Mouse (Mus musculus) midbrain, embryonic 13.5 days (tissue): ENCODE data around the gene Grip1. TPM values are rescaled to one million over a fixed set of nuclear protein-coding genes. Genes with fewer than 3 reads are reported as not detected.

Source experiments
- ATAC-seq: fragments of 200-750 bp; cut with Nextera tagmentation; 2 replicates; pipeline ENCODE4 v1.8.0; 2017; ENCODE audit warnings: mild to moderate bottlenecking, moderate TSS enrichment, moderate library complexity
- H3K27ac ChIP-seq: fragments of 300-500 bp; sonication (generic); 2 replicates; pipeline ENCODE4 v1.5.1; 2015; ENCODE audit warnings: inconsistent platforms, mild to moderate bottlenecking, moderate library complexity
- H3K27me3 ChIP-seq: fragments of 300-500 bp; sonication (generic); 2 replicates; pipeline ENCODE4 v1.6.1; 2015; ENCODE audit warnings: mild to moderate bottlenecking, inconsistent platforms
- H3K36me3 ChIP-seq: fragments of 300-500 bp; sonication (generic); 2 replicates; pipeline ENCODE4 v1.6.1; 2015; ENCODE audit warnings: mild to moderate bottlenecking, inconsistent platforms
- H3K4me1 ChIP-seq: fragments of 300-500 bp; sonication (generic); replicated peaks from 2 replicates; pipeline ENCODE4 v1.6.1; 2015; ENCODE audit warnings: inconsistent platforms
- H3K4me2 ChIP-seq: fragments of 300-500 bp; sonication (generic); replicated peaks from 2 replicates; pipeline ENCODE4 v1.6.1; 2015; ENCODE audit warnings: moderate library complexity, mild to moderate bottlenecking, inconsistent platforms
- H3K4me3 ChIP-seq: fragments of 300-500 bp; sonication (generic); replicated peaks from 2 replicates; pipeline ENCODE4 v1.5.1; 2015; ENCODE audit warnings: mild to moderate bottlenecking, inconsistent platforms
- H3K9ac ChIP-seq: fragments of 300-500 bp; sonication (generic); replicated peaks from 2 replicates; pipeline ENCODE4 v1.6.1; 2015; ENCODE audit warnings: mild to moderate bottlenecking, inconsistent platforms
- H3K9me3 ChIP-seq: fragments of 300-500 bp; sonication (generic); 2 replicates; pipeline ENCODE4 v1.6.1; 2016; ENCODE audit warnings: mild to moderate bottlenecking, inconsistent platforms
- WGBS: fragments of 180-500 bp; shearing (Covaris S2); methylation state at CpG from one replicate; pipeline ENCODE4 v1.1.7; 2015; 5-methylcytosine and 5-hydroxymethylcytosine counted together
- polyA plus RNA-seq: library from polyadenylated mRNA; unstranded; fragments of >200 nt; fragmentation: Nextera tagmentation; extraction: Ambion mirVana; gene quantifications from 2 replicates; pipeline ENCODE4 v1.2.1, GENCODE M21; 2015

Grip1 gene
- polyA plus RNA-seq, 1 experiment from 2014 or later: 14.4 TPM

DNA sequence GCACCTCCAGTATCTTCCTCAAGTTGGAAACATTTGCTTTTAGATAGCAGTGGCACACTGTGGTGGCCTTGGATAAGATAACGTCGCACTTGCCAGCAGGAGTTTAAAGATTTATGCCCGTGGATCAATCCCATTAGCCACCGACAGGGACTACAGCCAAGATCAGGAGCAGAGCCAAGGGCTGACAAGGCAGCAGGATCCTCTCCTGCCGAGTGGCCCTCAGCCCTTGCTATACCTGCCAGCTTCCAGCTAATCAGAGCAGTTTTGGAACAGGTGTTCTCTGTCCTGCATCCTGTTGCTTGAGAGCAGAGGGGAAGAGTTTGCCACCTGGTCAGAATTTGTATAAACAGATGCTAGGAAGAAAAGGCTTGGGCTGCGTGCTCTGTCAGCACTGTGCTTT lies 348.8 kb downstream of the Grip1 start:
- H3K27me3 ChIP-seq: no peaks in the 10 kb centered on the region
- H3K4me3 ChIP-seq: no peak overlapping the region
- no peak overlapping the region for H3K4me2 ChIP-seq
- no peak overlapping the region for H3K27ac ChIP-seq
- no peak overlapping the region for H3K9ac ChIP-seq
- H3K9me3 ChIP-seq: no peaks in the 10 kb centered on the region
- no peak for ATAC-seq
- H3K36me3 ChIP-seq: no peaks in the 10 kb centered on the region
- peaks cover 25% of the 10 kb centered on the region for H3K4me1 ChIP-seq
- 63% methylated on average over 6 of the region's 6 CpGs for WGBS

DNA sequence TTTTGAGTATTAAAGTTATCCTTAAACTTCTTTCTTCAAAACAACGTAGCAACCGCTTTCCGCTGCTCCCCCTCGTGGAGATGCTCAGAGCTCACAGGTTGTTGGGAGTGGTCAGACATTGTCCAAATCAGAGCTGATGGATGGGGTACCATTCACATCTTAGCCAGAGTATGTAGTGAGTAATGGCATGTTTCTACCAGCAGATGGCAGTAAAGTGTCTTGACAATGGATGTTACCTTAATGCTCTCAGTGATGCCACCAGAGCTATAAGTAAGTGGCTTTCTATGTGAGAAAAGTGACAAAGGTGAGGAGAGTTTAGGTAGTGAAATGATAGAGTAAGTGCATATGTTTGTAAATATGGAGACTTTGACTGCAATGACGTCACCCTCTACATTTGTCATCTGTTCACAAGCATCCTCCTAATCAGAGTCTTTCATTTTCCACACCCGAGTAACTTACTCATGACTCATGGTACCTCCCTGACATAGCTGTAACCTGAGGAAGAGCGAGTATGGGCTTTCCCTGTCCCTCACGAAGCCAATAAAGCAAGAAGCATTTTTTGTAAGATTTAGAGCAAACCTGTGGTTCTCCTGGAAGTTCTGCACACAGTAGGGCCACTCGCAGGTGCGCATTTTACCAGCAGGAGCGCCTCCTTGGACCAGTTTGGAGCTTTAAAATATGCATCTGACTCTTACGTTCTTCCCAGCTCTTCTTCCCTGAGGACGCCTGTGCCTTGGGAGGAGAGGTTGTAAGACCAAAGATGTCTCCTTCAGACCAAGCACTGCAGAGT lies 350.2 kb downstream of the Grip1 start:
- Histone ChIP-seq H3K9me3 (no peaks in the 10 kb centered on the region), H3K4me3 (no peak overlapping the region), H3K27ac (no peak overlapping the region), H3K4me1 (peaks cover 25% of the 10 kb centered on the region), H3K27me3 (no peaks in the 10 kb centered on the region), H3K4me2 (no peak overlapping the region), H3K9ac (no peak overlapping the region), H3K36me3 (no peaks in the 10 kb centered on the region)
- peak; percentile 73 for ATAC-seq
- 61% methylated on average over 13 of the region's 13 CpGs for WGBS

DNA sequence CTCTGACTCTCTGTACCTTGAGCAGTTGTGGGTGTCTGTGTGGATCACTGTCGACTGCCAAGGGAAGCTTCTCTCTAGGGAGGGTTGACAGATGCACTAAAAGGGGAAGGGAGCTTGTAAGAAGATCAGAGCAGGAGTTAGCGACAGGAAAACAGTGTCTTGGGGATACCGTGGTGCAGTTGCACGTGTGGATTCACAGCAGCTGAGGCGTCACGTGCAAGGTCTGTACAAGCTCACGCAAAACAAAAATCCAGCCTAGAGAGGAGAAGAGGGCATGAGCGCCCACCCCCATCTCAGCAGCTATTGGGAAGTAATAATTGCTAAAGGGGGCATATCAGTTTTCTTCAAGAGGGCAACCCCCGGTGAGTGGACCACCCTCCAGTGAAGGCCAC lies 350.8 kb downstream of the Grip1 start:
- peaks cover 25% of the 10 kb centered on the region for H3K4me1 ChIP-seq
- no peak overlapping the region for H3K4me2 ChIP-seq
- H3K9me3 ChIP-seq: no peaks in the 10 kb centered on the region
- no peak overlapping the region for H3K27ac ChIP-seq
- H3K4me3 ChIP-seq: no peak overlapping the region
- ATAC-seq: no peak
- no peaks in the 10 kb centered on the region for H3K36me3 ChIP-seq
- WGBS: 87% methylated on average over 9 of the region's 9 CpGs
- no peak overlapping the region for H3K9ac ChIP-seq
- no peaks in the 10 kb centered on the region for H3K27me3 ChIP-seq

DNA sequence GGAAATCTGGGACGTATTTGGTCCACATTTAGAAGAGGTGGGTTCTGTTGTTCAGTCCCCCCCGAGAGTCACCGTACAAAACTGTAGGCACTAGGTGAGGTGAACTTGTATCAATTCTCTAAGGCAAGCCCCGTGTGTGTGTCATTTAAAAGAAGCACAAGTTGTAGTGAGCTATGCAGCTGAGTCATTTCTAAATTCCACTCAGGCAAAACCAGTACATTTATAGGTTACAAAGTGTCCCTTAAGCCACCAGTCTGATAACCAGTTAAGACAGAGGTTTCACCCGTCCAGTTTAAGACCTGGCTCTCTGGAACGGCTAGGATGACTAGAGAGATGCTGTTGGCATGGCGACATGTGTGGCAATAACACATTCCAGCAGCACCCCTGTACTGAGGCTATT lies 351.5 kb downstream of the Grip1 start:
- WGBS: 83% methylated on average over 7 of the region's 7 CpGs
- H3K4me1 ChIP-seq: peaks cover 25% of the 10 kb centered on the region
- H3K9me3 ChIP-seq: no peaks in the 10 kb centered on the region
- H3K27ac ChIP-seq: no peak overlapping the region
- H3K4me2 ChIP-seq: no peak overlapping the region
- H3K27me3 ChIP-seq: no peaks in the 10 kb centered on the region
- H3K4me3 ChIP-seq: no peak overlapping the region
- no peak for ATAC-seq
- H3K9ac ChIP-seq: no peak overlapping the region
- H3K36me3 ChIP-seq: no peaks in the 10 kb centered on the region

DNA sequence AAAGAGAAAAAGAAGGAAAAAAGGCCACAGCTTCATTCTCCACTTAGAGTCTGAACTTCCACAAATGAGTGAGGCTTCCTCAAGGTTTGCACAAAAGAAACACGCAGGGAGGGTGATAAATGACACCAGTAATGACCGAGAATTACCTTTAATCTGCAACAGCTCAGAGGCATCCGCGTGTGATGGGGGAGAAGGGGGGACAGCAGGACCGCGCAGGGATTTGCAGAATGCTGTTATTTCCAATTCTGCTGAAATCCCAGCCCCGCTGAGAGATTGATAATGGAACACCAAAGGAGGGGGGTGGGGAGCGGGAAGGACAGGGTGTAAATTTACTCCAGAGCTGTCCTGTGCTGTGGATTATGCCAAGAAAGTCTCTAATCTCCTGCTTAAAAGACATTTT lies 352.5 kb downstream of the Grip1 start:
- no peak overlapping the region for H3K4me3 ChIP-seq
- peaks cover 25% of the 10 kb centered on the region for H3K4me1 ChIP-seq
- H3K27ac ChIP-seq: peak overlapping the region; percentile 36
- H3K9me3 ChIP-seq: no peaks in the 10 kb centered on the region
- H3K36me3 ChIP-seq: no peaks in the 10 kb centered on the region
- peak; percentile 48 for ATAC-seq
- no peak overlapping the region for H3K4me2 ChIP-seq
- H3K9ac ChIP-seq: no peak overlapping the region
- WGBS: 19% methylated on average over 8 of the region's 8 CpGs
- H3K27me3 ChIP-seq: no peaks in the 10 kb centered on the region

DNA sequence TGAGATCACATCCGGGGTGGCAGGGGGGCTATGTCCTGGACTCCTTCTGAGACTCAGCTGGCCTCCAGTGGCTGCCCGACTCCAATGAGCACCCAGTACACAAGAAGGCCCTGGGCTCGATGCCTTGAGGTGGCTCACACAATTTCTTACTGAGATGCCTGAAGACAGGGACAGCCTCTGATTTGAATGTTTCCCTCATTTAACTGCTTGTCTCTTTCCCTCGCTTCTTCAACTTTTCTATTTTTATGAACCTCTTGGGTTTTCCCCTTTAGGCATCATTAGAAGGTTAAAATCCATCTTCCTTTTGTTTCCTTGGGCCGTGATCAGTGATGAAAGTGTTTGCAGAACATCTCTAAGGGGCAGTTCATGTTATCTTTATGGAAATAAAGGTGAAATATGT lies 354.8 kb downstream of the Grip1 start:
- Histone ChIP-seq H3K9ac (no peak overlapping the region), H3K4me3 (no peak overlapping the region), H3K27ac (no peak overlapping the region), H3K4me1 (peaks cover 19% of the 10 kb centered on the region), H3K27me3 (no peaks in the 10 kb centered on the region), H3K9me3 (no peaks in the 10 kb centered on the region), H3K36me3 (no peaks in the 10 kb centered on the region), H3K4me2 (no peak overlapping the region)
- ATAC-seq: no peak
- WGBS: 90% methylated on average over 5 of the region's 5 CpGs

DNA sequence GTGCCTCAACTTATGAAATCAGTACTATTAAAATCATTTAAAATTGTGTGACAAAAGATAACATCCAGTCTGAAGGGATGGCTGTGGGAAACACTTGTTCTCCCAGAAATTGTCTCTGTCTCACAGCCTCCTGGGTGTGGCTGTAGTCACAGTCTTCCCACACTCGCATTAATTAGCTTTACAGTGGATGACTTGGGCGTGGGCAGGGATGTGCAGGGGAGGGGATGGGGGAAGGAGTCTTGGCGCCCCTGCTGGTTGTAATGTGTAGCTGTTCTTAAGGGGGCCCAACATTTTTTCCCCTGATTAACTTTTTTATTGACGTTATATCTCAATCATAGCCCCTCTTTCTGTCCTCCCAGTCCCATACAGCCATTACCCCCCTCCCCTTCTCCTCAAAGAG lies 360.5 kb downstream of the Grip1 start:
- no peak overlapping the region for H3K27ac ChIP-seq
- H3K36me3 ChIP-seq: no peaks in the 10 kb centered on the region
- H3K4me3 ChIP-seq: no peak overlapping the region
- no peaks in the 10 kb centered on the region for H3K9me3 ChIP-seq
- peaks cover 20% of the 10 kb centered on the region for H3K4me1 ChIP-seq
- WGBS: 80% methylated on average over 4 of the region's 4 CpGs
- H3K9ac ChIP-seq: no peak overlapping the region
- peaks cover 5% of the 10 kb centered on the region; the same call in 1 of the 2 replicates for H3K27me3 ChIP-seq
- H3K4me2 ChIP-seq: no peak overlapping the region
- ATAC-seq: no peak

DNA sequence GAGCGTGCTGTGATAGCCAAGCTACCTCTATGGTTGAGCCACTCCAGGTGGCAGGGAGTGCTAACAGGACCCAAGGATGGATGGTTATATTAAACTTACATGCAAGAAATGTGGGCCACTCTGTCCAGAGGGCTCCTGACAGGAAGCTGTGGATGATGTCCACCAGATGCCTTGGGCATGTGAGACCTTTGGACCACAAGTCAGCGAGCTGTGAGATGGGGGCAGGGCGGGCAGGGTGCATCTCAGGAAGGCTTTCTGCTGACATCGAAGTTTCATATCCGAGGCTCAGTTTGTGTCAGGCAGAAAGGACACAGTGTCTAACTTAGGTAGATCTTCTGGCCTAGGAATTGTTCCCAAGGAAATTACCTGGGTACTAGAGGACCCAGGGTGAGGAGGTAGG lies 362.4 kb downstream of the Grip1 start:
- 73% methylated on average over 5 of the region's 5 CpGs for WGBS
- ATAC-seq: no peak
- H3K9ac ChIP-seq: no peak overlapping the region

DNA sequence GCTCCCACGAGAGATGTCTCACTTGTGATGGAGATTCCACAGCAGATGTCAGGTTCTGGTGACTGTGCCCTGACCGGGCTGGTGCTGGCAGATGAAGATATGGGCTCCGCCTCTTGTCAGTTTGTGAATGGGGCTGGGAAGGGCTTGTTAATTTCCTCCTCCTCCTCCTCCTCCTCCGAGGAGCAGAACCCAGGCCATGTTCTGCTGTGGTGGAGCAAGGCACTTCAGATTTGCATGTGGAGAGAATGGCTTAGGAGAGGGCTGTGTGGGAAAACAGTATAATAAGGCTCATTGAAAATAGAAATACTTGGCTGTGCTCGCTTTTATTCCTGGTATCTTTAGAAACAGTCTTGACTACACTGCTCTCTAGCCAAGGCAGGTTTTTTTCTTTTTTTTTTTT lies 364.8 kb downstream of the Grip1 start:
- no peak overlapping the region for H3K4me3 ChIP-seq
- H3K27ac ChIP-seq: peak overlapping the region; percentile 92
- H3K4me1 ChIP-seq: peaks cover 53% of the 10 kb centered on the region
- H3K27me3 ChIP-seq: peaks cover 5% of the 10 kb centered on the region; the same call in 1 of the 2 replicates
- 27% methylated on average over 5 of the region's 5 CpGs for WGBS
- H3K36me3 ChIP-seq: no peaks in the 10 kb centered on the region
- no peaks in the 10 kb centered on the region for H3K9me3 ChIP-seq
- ATAC-seq: peak; percentile 75
- H3K4me2 ChIP-seq: peak overlapping the region; percentile 59
- peak overlapping the region; percentile 4; the same call in 1 of the 2 replicates for H3K9ac ChIP-seq

More for the DNA sequence above, 362.4 kb downstream of the Grip1 start:
- Histone ChIP-seq H3K4me2 (no peak overlapping the region), H3K27me3 (peaks cover 5% of the 10 kb centered on the region; the same call in 1 of the 2 replicates), H3K4me1 (peaks cover 36% of the 10 kb centered on the region), H3K36me3 (no peaks in the 10 kb centered on the region), H3K27ac (no peak overlapping the region), H3K4me3 (no peak overlapping the region), H3K9me3 (no peaks in the 10 kb centered on the region)

DNA sequence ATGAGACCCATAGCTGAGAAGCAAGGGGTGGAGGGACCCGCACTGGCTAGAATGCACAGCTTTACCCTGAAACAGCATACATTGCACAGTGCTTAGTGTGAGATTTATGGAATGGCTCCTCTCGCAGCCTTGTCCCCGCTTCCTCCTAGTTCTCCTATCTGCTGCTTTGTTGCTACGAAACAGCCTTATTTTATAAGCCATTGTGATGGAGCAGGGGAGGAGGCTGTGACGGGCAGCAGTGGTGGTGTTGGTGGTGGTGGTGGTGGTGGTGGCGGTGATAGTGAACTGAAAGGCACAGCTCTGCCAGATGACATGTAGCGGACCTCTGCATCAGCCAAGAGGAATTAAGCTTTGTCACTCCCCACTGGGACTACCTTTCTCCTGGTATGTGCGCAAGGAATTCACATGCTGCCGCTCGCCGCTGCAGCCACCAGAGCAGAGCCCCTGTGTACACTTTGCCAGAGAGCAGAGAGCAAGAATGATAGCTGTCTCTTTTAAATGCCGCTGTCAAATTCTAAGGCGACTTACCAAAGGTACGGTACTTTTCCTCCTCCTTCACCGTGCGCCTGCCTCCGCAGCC lies 365.6 kb downstream of the Grip1 start:
- Histone ChIP-seq H3K27ac (peak overlapping the region; percentile 92), H3K36me3 (no peaks in the 10 kb centered on the region), H3K4me3 (peak overlapping the region; percentile 42), H3K27me3 (peaks cover 5% of the 10 kb centered on the region; the same call in 1 of the 2 replicates), H3K4me2 (peak overlapping the region; percentile 59), H3K4me1 (peaks cover 59% of the 10 kb centered on the region), H3K9ac (peak overlapping the region; percentile 67), H3K9me3 (no peaks in the 10 kb centered on the region)
- 12% methylated on average over 17 of the region's 17 CpGs for WGBS
- ATAC-seq: peak; percentile 68

DNA sequence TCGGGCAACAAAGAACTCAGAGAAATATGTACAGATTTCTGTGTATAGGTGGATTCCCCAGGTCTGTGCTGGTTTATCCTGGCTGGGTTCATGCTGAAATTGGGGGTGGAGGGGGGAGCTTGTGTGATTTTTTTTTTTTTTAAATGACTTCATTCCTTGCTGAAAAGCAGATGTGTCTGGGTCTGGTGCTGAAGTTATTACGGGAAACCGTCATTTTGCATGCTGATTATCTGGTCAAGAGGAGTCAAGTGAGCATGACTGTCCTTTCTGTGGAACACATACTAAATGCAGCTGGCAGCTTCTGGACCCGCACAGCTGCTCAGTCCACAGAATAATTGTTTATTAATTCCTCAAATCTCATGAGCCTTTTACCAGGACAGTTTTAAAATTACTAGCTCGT lies 366.1 kb downstream of the Grip1 start:
- Histone ChIP-seq H3K36me3 (no peaks in the 10 kb centered on the region), H3K9ac (peak overlapping the region; percentile 67), H3K4me2 (peak overlapping the region; percentile 59), H3K27ac (peak overlapping the region; percentile 92), H3K4me3 (peak overlapping the region; percentile 42), H3K27me3 (peaks cover 5% of the 10 kb centered on the region; the same call in 1 of the 2 replicates), H3K9me3 (no peaks in the 10 kb centered on the region), H3K4me1 (peaks cover 64% of the 10 kb centered on the region)
- no peak for ATAC-seq
- 20% methylated on average over 5 of the region's 5 CpGs for whole genome bisulfite sequencing

DNA sequence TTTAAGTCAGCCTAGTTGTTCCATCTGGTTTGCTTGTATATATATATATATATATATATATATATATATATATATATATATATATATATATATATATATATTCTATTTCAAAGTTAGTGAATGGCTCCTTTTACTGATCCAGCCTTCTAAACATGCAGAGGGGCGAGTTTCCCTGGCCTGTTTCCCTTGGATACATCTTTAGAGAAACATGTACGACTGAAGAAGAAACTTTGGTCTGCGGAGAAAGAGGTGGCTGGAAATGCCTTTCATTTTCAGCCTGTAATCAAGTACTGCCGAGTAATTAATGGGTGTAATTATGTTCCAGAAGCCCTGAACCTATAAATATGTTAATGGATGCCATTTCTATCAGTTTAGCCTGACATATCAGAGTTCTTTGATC lies 366.8 kb downstream of the Grip1 start:
- Histone ChIP-seq H3K27me3 (0 out of 2 replicates have a peak, but pooled peaks cover 2% of the 10 kb centered on the region), H3K9me3 (no peaks in the 10 kb centered on the region), H3K36me3 (no peaks in the 10 kb centered on the region), H3K4me3 (peak overlapping the region; percentile 14; the same call in 1 of the 2 replicates), H3K4me1 (peaks cover 67% of the 10 kb centered on the region), H3K9ac (no peak overlapping the region), H3K27ac (peak overlapping the region; percentile 44; the same call in 1 of the 2 replicates), H3K4me2 (peak overlapping the region; percentile 45)
- ATAC-seq: no peak
- WGBS: 45% methylated on average over 4 of the region's 4 CpGs
